10 mouse cellular contexts compared by ENCODE assay signal in genomic region chr1:37288181-37288935, GRCm38 (mm10). TPM values are rescaled to one million over a fixed set of nuclear protein-coding genes. Genes with fewer than 3 reads are reported as not detected.
DNase-seq lines count a peak whose midpoint lies in the region; ATAC-seq and TF ChIP-seq lines count a peak whose summit lies in the region.
"Had no signal": no experiment of that assay in that cellular context is flagged by ENCODE, and none has a peak within 500 bp of the region (broad histone marks: within the 10 kb centered on the region; RNA-seq: fewer than 3 reads in every experiment).

No protein-coding gene starts in this region.

- DNase-seq in forebrain, postnatal 0 days: peak; percentile 84
- DNase-seq in forebrain, embryonic 10.5 days (ENCODE audit: extremely low spot score, low spot score): no peak
- DNase-seq in brain, embryonic 14.5 days (ENCODE audit: low read depth): peak; percentile 73
- DNase-seq in layer of hippocampus, postnatal 14 days (ENCODE audit: low spot score in 2 of 2): peak; percentile 46 to 51
- DNase-seq in right cerebral cortex, adult 2 months (ENCODE audit: low spot score in 2 of 2): peak; percentile 71 to 77
- DNase-seq in yolk sac, embryonic 10.5 days (ENCODE audit: low spot score): no peak
- no peak for DNase-seq in heart, postnatal 4 days
- no peak for DNase-seq in gastrocnemius, postnatal 14 days
- DNase-seq: lung, postnatal 4 days had no signal

- H3K4me2 ChIP-seq in forebrain, postnatal 0 days (ENCODE audit: low read depth): 0 out of 2 replicates have a peak overlapping the region, but pooled peaks have one; percentile 14
- H3K4me2 ChIP-seq: embryonic facial prominence, embryonic 12.5 days had no signal

- peak; percentile 93 for ATAC-seq in forebrain, postnatal 0 days

- no peak overlapping the region for H3K9ac ChIP-seq in forebrain, postnatal 0 days
- H3K9ac ChIP-seq: embryonic facial prominence, embryonic 12.5 days had no signal

- no peak for TF ChIP-seq POLR2A in brain, embryonic 14.5 days (IDR thresholded peaks at IDR 0.05; ENCODE audit: borderline replicate concordance, extremely low read depth, insufficient read depth, insufficient read length, poor library complexity, severe bottlenecking)

- 0 out of 2 replicates have a peak, but pooled peaks cover 6% of the 10 kb centered on the region for H3K4me1 ChIP-seq in forebrain, postnatal 0 days (ENCODE audit: insufficient read depth)
- no peaks in the 10 kb centered on the region for H3K4me1 ChIP-seq in forebrain, embryonic 10.5 days
- H3K4me1 ChIP-seq: embryonic facial prominence, embryonic 12.5 days had no signal

- H3K27me3 ChIP-seq in forebrain, postnatal 0 days (ENCODE audit: insufficient read depth, low read length): no peaks in the 10 kb centered on the region
- no peaks in the 10 kb centered on the region for H3K27me3 ChIP-seq in forebrain, embryonic 10.5 days (ENCODE audit: poor library complexity, severe bottlenecking)
- H3K27me3 ChIP-seq: embryonic facial prominence, embryonic 12.5 days had no signal

- intact Hi-C loops in gastrocnemius, postnatal 14 days (cut with DNase I; ENCODE audit: low total_unique reads): no loop called here

- H3K9me3 ChIP-seq in forebrain, postnatal 0 days (ENCODE audit: low read length): no peaks in the 10 kb centered on the region
- H3K9me3 ChIP-seq in forebrain, embryonic 10.5 days: 0 out of 2 replicates have a peak, but pooled peaks cover 4% of the 10 kb centered on the region
- H3K9me3 ChIP-seq: embryonic facial prominence, embryonic 12.5 days had no signal

- H3K27ac ChIP-seq in forebrain, postnatal 0 days (ENCODE audit: low read depth, low read length): peak overlapping the region; percentile 66; the same call in 1 of the 2 replicates
- no peak overlapping the region for H3K27ac ChIP-seq in forebrain, embryonic 10.5 days
- H3K27ac ChIP-seq: embryonic facial prominence, embryonic 12.5 days had no signal

- H3K36me3 ChIP-seq in forebrain, postnatal 0 days (ENCODE audit: insufficient read depth): no peaks in the 10 kb centered on the region
- no peaks in the 10 kb centered on the region for H3K36me3 ChIP-seq in forebrain, embryonic 10.5 days (replicated peaks)
- H3K36me3 ChIP-seq: embryonic facial prominence, embryonic 12.5 days had no signal

- no peak for TF ChIP-seq CTCF in forebrain, postnatal 0 days (IDR thresholded peaks at IDR 0.05; ENCODE audit: low read depth)
- no peak for TF ChIP-seq CTCF in brain, embryonic 14.5 days (IDR thresholded peaks at IDR 0.05; ENCODE audit: borderline replicate concordance, extremely low read depth, insufficient read depth, insufficient read length)

- no peak overlapping the region for H3K4me3 ChIP-seq in forebrain, postnatal 0 days (ENCODE audit: low read depth, low read length)
- no peak overlapping the region for H3K4me3 ChIP-seq in forebrain, embryonic 10.5 days
- H3K4me3 ChIP-seq: embryonic facial prominence, embryonic 12.5 days had no signal

- WGBS in forebrain, postnatal 0 days: 39% methylated on average over 11 of the region's 11 CpGs
- 82% methylated on average over 11 of the region's 11 CpGs for whole genome bisulfite sequencing in forebrain, embryonic 10.5 days

RNA-seq across cellular contexts. Expression of gene Inpp4a, which starts 11.3 kb away (rescaled TPM):
- total RNA-seq in forebrain, postnatal 0 days (2014; rRNA removed): 34.3 and 41.2 TPM in 2 replicates
- polyA plus RNA-seq in forebrain, postnatal 0 days (2015; fragmentation: Nextera tagmentation; extraction: Ambion mirVana): 52.0 and 72.1 TPM in 2 replicates
- polyA plus RNA-seq in forebrain, embryonic 10.5 days (2016; fragmentation: Nextera tagmentation; extraction: Ambion mirVana): 9.7 and 10.1 TPM in 2 replicates
- 34.6 and 47.3 TPM in 2 replicates for polyA plus RNA-seq in brain, embryonic 14.5 days (2012; rRNA removed)
- 100 to 1,000 TPM; 123 to 132 TPM for total RNA-seq in layer of hippocampus, postnatal 14 days (2021)
- total RNA-seq in heart, postnatal 4 days (2021): 10 to 100 TPM; 17.2 to 18.7 TPM
- total RNA-seq in gastrocnemius, postnatal 14 days (2021): 10 to 100 TPM; 16.8 to 17.8 TPM

Comparison
In these comparisons a context has a peak if more than half of its experiments do, and no peak if none do; other contexts are left out.
1. DNase-seq: peak in forebrain, postnatal 0 days (single experiment), brain, embryonic 14.5 days (single experiment), layer of hippocampus, postnatal 14 days (2 of 2) and right cerebral cortex, adult 2 months (2 of 2); none in forebrain, embryonic 10.5 days (single experiment), yolk sac, embryonic 10.5 days (single experiment), heart, postnatal 4 days (single experiment) and gastrocnemius, postnatal 14 days (single experiment).